Comparison of ENCODE assay signal across 14 mouse cellular contexts in the genomic region with DNA sequence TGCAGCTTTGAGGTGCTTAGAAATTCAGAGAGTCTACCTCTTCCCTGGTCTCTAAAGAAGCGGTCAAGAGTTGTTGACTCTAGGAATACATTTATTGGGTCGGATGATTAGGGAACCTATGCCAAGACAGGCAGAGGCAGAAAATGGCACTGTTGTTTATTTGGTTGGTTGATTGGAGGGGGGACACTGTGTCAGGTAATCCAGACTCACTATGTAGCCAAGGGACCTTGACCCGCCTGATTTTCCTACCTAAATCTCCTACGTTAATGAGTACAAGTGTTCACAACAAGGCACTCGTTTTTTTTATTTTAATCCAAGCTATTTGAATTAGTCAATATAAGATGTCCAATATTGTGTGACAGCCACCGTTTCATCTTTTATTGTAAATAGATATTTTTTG. TPM values are rescaled to one million over a fixed set of nuclear protein-coding genes. Genes with fewer than 3 reads are reported as not detected.
DNase-seq lines count a peak whose midpoint lies in the region; ATAC-seq and TF ChIP-seq lines count a peak whose summit lies in the region.
"Had no signal": no experiment of that assay in that cellular context is flagged by ENCODE, and none has a peak within 500 bp of the region (broad histone marks: within the 10 kb centered on the region; RNA-seq: fewer than 3 reads in every experiment).

No protein-coding gene starts in this region.

- no peaks in the 10 kb centered on the region for H3K9me3 ChIP-seq in heart, embryonic 14.5 days (ENCODE audit: control insufficient read depth, low read length)
- no peaks in the 10 kb centered on the region for H3K9me3 ChIP-seq in kidney, embryonic 16.5 days (ENCODE audit: low read length)
- H3K9me3 ChIP-seq in E14TG2a.4 (ENCODE audit: low read length), result no peaks in the 10 kb centered on the region
- no peaks in the 10 kb centered on the region for H3K9me3 ChIP-seq in stomach, postnatal 0 days (ENCODE audit: control insufficient read depth, low read length)
- H3K9me3 ChIP-seq: embryonic facial prominence, embryonic 15.5 days; forebrain, embryonic 12.5 days; liver, embryonic 15.5 days; neural tube, embryonic 12.5 days had no signal

- TF ChIP-seq CTCF in E14TG2a.4 (conservative IDR thresholded peaks at IDR 0.05; ENCODE audit: low read length), result no peak
- no peak for TF ChIP-seq CTCF in stomach, postnatal 0 days (IDR thresholded peaks at IDR 0.05; ENCODE audit: low read depth)

- H3K4me2 ChIP-seq in heart, embryonic 14.5 days (ENCODE audit: low read length), result peak overlapping the region; percentile 52
- H3K4me2 ChIP-seq in kidney, embryonic 16.5 days (replicated peaks; ENCODE audit: low read depth, low read length), result no peak overlapping the region
- no peak overlapping the region for H3K4me2 ChIP-seq in stomach, postnatal 0 days (replicated peaks; ENCODE audit: low read depth)

- no peak for TF ChIP-seq EP300 in stomach, postnatal 0 days (optimal IDR thresholded peaks at IDR 0.05)

- WGBS in heart, embryonic 14.5 days, result 81% methylated on average over 6 of the region's 6 CpGs
- WGBS in kidney, embryonic 16.5 days, result 86% methylated on average over 6 of the region's 6 CpGs
- WGBS in stomach, postnatal 0 days, result 80% methylated on average over 6 of the region's 6 CpGs

- H3K4me1 ChIP-seq in heart, embryonic 14.5 days (ENCODE audit: control insufficient read depth in 2 of 2, insufficient read depth in 2 of 2, low read length in 2 of 2), result peaks cover 27 to 30% of the 10 kb centered on the region in 2 experiments
- H3K4me1 ChIP-seq in kidney, embryonic 16.5 days (ENCODE audit: insufficient read depth, low read length), result peaks cover 34% of the 10 kb centered on the region
- H3K4me1 ChIP-seq in E14TG2a.4 (replicated peaks; ENCODE audit: low read depth, low read length), result peaks cover 84% of the 10 kb centered on the region
- H3K4me1 ChIP-seq in stomach, postnatal 0 days (replicated peaks; ENCODE audit: control insufficient read depth, insufficient read depth), result 0 out of 2 replicates have a peak, but pooled peaks cover 2% of the 10 kb centered on the region
- H3K4me1 ChIP-seq: neural tube, embryonic 12.5 days had no signal

- no peak for DNase-seq in heart, postnatal 14 days
- DNase-seq in kidney, adult 8-10 months, result peak; percentile 58 to 73
- peak; percentile 87 for DNase-seq in kidney, adult 9 months
- DNase-seq in gastrocnemius, postnatal 25 days, result no peak
- DNase-seq in stomach, postnatal 0 days (ENCODE audit: low spot score), result no peak
- DNase-seq: adrenal gland, adult 8-10 months had no signal

- no peak overlapping the region for H3K27ac ChIP-seq in heart, embryonic 14.5 days (replicated peaks in 1 of 2; ENCODE audit: control insufficient read depth in 1 of 2, insufficient read depth in 1 of 2, low read depth in 2 of 2, low read length in 2 of 2)
- H3K27ac ChIP-seq in kidney, embryonic 16.5 days (ENCODE audit: low read length), result no peak overlapping the region
- no peak overlapping the region for H3K27ac ChIP-seq in stomach, postnatal 0 days (replicated peaks)
- H3K27ac ChIP-seq: embryonic facial prominence, embryonic 15.5 days; forebrain, embryonic 12.5 days; kidney, postnatal 0 days; liver, embryonic 15.5 days; neural tube, embryonic 12.5 days had no signal

- ATAC-seq in heart, embryonic 14.5 days (ENCODE audit: insufficient number of reproducible peaks, insufficient read depth, low FRiP score, low read depth), result no peak
- ATAC-seq in kidney, embryonic 16.5 days (ENCODE audit: low FRiP score, low TSS enrichment), result no peak
- ATAC-seq in stomach, postnatal 0 days (ENCODE audit: low FRiP score, low TSS enrichment), result no peak

- 0 out of 2 replicates have a peak overlapping the region, but pooled peaks have one; percentile 41 for H3K9ac ChIP-seq in heart, embryonic 14.5 days (ENCODE audit: low read length)
- no peak overlapping the region for H3K9ac ChIP-seq in kidney, embryonic 16.5 days (replicated peaks; ENCODE audit: low read length)
- H3K9ac ChIP-seq in stomach, postnatal 0 days (ENCODE audit: low read length), result no peak overlapping the region
- H3K9ac ChIP-seq: embryonic facial prominence, embryonic 15.5 days; forebrain, embryonic 12.5 days; liver, embryonic 15.5 days; neural tube, embryonic 12.5 days had no signal

- no peak overlapping the region for H3K4me3 ChIP-seq in heart, embryonic 14.5 days (ENCODE audit: control insufficient read depth in 1 of 2, insufficient read depth in 1 of 2, low read depth in 1 of 2, low read length in 2 of 2)
- H3K4me3 ChIP-seq in kidney, embryonic 16.5 days (ENCODE audit: low read length), result no peak overlapping the region
- H3K4me3 ChIP-seq in E14TG2a.4 (replicated peaks; ENCODE audit: low read length), result peak overlapping the region; percentile 52; the same call in 1 of the 2 replicates
- no peak overlapping the region for H3K4me3 ChIP-seq in stomach, postnatal 0 days (ENCODE audit: low read depth, low read length)
- H3K4me3 ChIP-seq: embryonic facial prominence, embryonic 15.5 days; forebrain, embryonic 12.5 days; liver, embryonic 15.5 days; neural tube, embryonic 12.5 days had no signal

- no peaks in the 10 kb centered on the region for H3K27me3 ChIP-seq in heart, embryonic 14.5 days (ENCODE audit: control insufficient read depth, insufficient read depth, low read length)
- H3K27me3 ChIP-seq in kidney, embryonic 16.5 days (ENCODE audit: insufficient read depth, low read length), result no peaks in the 10 kb centered on the region
- H3K27me3 ChIP-seq in E14TG2a.4 (ENCODE audit: insufficient read depth, low read length), result peaks cover 6% of the 10 kb centered on the region
- no peaks in the 10 kb centered on the region for H3K27me3 ChIP-seq in stomach, postnatal 0 days (ENCODE audit: control insufficient read depth, insufficient read depth, low read length)
- H3K27me3 ChIP-seq: embryonic facial prominence, embryonic 15.5 days; forebrain, embryonic 12.5 days; liver, embryonic 15.5 days; neural tube, embryonic 12.5 days had no signal

- no peaks in the 10 kb centered on the region for H3K36me3 ChIP-seq in heart, embryonic 14.5 days (ENCODE audit: control insufficient read depth, insufficient read depth, low read length)
- H3K36me3 ChIP-seq in kidney, embryonic 16.5 days (ENCODE audit: insufficient read depth, low read length), result no peaks in the 10 kb centered on the region
- no peaks in the 10 kb centered on the region for H3K36me3 ChIP-seq in E14TG2a.4 (ENCODE audit: insufficient read depth, low read length)
- H3K36me3 ChIP-seq in stomach, postnatal 0 days (ENCODE audit: control insufficient read depth, insufficient read depth, low read length), result no peaks in the 10 kb centered on the region
- H3K36me3 ChIP-seq: embryonic facial prominence, embryonic 15.5 days; forebrain, embryonic 12.5 days; liver, embryonic 15.5 days; neural tube, embryonic 12.5 days had no signal

- intact Hi-C loops in heart, postnatal 14 days (cut with DNase I), result loop anchor here (2.0 to 5.0 kb wide), 6 partner anchors 49 to 605 kb away; partner anchors contain the start of genes 1810049J17Rik and Golph3

RNA-seq across cellular contexts. Expression of gene Mtmr12, which starts 7.5 kb away (rescaled TPM):
- 13.6 and 15.4 TPM in 2 replicates for polyA plus RNA-seq in heart, embryonic 14.5 days (2014; fragmentation: Nextera tagmentation; extraction: Ambion mirVana)
- total RNA-seq in heart, postnatal 14 days (2021), result 10 to 100 TPM; 12.7 to 13.1 TPM
- 22.5 and 25.0 TPM in 2 replicates for polyA plus RNA-seq in kidney, embryonic 16.5 days (2015; fragmentation: Nextera tagmentation; extraction: Ambion mirVana)
- 1 to 10 TPM; 3.1 to 4.7 TPM for total RNA-seq in gastrocnemius, postnatal 25 days (2021)
- polyA plus RNA-seq in stomach, postnatal 0 days (2015; fragmentation: Nextera tagmentation; extraction: Ambion mirVana), result 6.8 and 7.3 TPM in 2 replicates

Comparison
In these comparisons a context has a peak if more than half of its experiments do, and no peak if none do; other contexts are left out.
1. DNase-seq: peak in kidney, adult 8-10 months (2 of 2) and kidney, adult 9 months (single experiment); none in heart, postnatal 14 days (0 of 2), gastrocnemius, postnatal 25 days (single experiment) and stomach, postnatal 0 days (single experiment).